Mouse (Mus musculus) spleen, adult 2 months (tissue): ENCODE data around the gene Gpr39.

Experiments used
- CTCF ChIP-seq: fragments of 200-500 bp; IDR thresholded peaks from 2 replicates; pipeline ENCODE4 v1.5.1; 2011; ENCODE audit warnings: mild to moderate bottlenecking, inconsistent platforms; ENCODE audit not compliant: insufficient read depth, insufficient read length, insufficient replicate concordance; ENCODE audit errors: extremely low read depth
- POLR2A ChIP-seq: fragments of 200-500 bp; IDR thresholded peaks from 2 replicates; pipeline ENCODE4 v1.6.1; 2011; ENCODE audit warnings: low read depth, low read length, inconsistent platforms

GRCm38 (mm10) chr1:125663104-125663503 is 13.7 kb upstream of the Gpr39 start:
- TF ChIP-seq CTCF (no peak), POLR2A (no peak)
